Mouse (Mus musculus) Muller cell, postnatal 12 days (primary cell): ENCODE measurements around the gene Stip1.

Experiments used
- DNase-seq: peaks from one replicate; pipeline ENCODE4 v3.0.0-alpha.2; 2015; ENCODE audit errors: inconsistent ontology term

Stip1 gene

GRCm38 (mm10) chr19:6985300-6985699 is 54.5 kb downstream of the Stip1 start:
- DNase-seq = no peak

- peak; percentile 77 for DNase-seq
These were observed 56.1 kb downstream of the Stip1 start for GRCm38 (mm10) chr19:6983621-6984020.

DNA sequence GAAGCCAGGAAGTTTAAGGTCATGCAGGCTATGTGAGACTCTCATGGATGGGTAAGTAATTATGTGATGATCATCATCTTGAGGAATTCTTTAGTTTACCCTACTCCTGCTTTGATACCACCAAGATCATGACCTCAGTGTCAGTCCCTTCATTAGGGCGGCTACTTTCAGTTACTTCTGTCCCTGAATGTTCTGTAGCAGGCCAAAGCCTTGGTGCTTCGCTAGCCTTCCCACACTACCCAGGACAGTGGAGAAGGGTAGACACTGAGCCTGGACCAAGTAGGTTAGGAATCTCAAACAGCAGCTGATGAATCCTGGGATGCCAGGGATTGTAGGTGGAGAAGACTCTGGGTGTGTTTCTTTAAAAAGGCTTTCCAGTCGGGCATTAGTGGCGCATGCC is 58.3 kb downstream of the Stip1 start:
- DNase-seq = no peak

DNA sequence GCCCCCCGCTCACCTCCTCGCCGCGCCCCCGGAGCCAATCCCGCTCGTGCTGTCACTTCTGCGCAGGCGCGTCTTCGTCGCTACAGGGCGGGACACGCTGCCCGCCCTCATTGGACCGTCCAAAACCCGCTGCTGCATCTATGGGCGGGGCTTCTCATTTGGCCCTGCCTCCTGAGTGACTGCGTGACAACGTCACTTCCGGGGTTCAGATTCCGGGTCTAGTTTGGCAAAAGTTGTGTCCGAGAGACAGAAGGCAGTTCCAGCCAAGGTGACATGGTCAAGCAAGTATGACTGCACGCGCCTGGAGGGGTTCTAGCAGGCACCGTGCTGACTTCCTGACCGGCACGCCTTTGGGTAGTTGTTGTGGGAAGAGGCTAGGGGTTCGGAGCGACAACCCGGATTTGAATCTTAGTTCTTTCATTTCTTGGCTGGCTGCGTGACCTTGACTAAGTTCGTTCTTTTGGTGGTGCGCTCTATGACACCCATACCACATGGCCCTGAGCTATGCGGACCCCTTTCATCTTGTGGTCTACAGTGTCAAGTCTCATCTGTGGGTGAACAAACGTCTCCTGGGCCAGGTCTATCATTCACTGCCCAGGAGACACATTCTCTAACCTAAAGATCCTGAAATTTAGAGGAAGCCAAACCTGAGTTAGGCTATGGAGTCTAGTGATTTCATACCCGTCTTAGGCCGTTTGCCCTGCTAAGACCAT is 59.2 kb downstream of the Stip1 start, which contains the start of gene Fkbp2:
Gene Fkbp2 (minus strand): TSS at position 121 of the 713 bp plus-strand sequence.
- DNase-seq = peak; percentile 98

DNA sequence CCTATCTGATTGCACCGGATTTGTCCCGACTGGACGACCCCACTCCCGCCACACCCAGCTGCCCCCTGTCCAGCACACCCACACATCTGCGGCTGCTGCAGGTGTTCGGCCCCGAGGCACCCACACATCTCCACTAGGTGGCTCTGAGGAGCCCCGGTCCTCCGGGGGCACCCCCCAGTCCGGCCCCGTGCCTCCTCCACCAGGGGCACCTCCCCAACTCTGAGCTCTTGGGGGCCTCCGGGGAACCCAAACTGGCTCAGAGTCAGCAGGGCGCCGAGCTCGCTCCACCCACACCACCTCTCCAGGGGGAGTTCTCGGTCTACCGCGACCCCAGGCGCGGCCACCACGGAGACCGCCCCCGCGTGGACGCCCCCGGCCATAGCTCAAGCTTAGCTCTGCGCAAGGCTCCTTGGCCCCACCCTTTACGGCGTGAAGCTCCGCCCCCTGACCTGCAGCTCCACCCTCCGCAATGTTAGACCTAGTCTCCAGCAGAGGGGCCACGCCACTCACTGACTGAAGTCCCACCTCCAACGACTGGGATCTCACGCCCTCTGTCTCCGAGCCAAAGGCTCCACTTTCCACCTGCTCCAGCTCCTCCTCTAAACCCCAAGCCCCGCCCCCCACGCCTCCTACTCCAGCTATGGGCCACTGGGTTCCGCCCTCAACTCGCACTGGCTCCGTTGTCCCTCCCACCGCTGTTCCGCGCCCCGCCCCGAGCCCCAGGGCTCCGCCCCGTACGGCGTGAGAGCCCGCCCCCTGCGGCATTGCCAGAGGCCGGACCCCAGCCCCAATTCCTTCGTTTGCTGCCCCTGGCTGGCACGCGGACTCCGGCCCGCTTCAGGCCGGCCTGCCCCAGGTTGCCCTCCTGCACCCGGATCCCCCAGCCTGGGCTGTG is 60.0 kb downstream of the Stip1 start:
- peak; percentile 100 for DNase-seq

DNA sequence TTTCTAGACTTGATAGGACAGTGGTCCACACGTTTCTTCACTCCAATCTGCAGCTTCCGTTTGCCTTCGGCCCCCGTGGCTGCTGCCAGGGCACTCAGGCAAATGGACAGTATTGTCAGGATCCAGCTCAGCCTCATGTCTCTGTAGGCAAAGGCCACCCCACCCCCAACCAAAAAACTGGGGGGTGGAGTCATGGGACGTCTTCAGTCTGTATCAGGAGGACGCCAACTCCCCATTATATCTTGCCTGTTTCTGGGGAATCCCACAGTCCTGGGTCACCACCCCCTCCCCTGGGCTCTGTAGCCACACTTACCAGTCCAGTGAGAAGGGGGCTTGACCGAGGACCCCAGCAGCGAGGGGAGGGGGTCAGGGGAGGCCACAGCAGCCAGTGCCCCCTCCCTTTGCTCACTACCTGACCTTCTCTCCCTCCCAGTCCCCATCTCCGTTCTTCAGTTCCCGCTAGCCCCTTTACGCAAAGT is 60.7 kb downstream of the Stip1 start:
- DNase-seq = peak; percentile 59

DNA sequence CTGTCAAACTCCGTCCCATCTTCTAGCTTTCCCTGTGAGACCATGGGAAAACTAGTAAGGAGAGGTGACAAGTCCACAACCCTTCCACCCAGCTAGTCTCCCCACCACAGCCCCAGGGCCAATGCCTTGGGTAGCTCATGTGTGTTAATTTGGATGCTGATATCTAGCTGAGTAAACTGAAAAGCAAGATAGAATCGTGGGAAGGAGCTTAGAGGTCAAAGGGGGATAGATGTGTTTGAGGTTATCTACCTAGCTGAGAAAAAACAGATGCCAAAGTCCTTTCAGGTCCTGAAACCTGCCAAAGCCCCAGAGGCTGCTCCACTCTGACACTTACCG is 61.2 kb downstream of the Stip1 start:
- DNase-seq = no peak

DNA sequence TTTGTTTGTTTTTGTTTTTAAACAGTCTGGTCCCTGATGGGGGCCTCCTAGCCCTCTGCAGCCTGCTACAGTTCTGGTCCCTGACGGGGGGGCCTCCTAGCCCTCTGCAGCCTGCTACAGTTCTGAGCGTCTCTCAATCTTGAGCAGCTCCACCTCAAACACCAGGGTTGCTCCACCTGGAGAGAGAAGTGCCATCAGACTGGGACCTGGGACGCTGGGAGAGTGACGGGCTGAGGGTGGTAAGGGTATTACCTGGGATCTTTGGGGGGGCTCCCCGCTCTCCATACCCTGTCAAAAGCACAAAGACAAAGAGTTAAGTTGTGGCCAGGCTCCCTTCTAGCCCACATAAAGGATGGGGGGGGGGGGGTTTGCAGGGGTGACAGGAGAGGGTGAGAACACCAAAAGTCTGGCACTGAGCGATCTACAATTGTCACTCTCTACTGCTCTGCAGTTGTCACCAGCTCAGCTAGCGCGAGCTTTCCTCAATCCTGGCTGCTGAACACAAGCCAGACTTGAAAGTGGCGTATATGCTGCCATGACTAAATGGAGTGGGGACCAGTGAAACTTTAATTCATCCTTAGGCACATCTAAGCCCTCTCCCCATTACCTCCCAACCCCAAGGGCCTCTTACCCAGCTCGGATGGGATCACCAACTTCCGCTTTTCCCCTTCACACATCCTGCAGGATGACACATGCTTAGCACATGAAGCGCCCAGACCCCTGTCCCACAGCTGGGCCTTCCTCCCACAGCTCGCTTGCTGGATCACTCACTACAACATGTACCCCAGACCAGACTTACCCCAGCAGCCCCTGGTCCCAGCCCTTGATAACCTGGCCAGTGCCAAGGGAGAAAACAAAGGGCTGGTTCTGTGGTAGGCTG is 61.8 kb downstream of the Stip1 start:
- DNase-seq = no peak

DNA sequence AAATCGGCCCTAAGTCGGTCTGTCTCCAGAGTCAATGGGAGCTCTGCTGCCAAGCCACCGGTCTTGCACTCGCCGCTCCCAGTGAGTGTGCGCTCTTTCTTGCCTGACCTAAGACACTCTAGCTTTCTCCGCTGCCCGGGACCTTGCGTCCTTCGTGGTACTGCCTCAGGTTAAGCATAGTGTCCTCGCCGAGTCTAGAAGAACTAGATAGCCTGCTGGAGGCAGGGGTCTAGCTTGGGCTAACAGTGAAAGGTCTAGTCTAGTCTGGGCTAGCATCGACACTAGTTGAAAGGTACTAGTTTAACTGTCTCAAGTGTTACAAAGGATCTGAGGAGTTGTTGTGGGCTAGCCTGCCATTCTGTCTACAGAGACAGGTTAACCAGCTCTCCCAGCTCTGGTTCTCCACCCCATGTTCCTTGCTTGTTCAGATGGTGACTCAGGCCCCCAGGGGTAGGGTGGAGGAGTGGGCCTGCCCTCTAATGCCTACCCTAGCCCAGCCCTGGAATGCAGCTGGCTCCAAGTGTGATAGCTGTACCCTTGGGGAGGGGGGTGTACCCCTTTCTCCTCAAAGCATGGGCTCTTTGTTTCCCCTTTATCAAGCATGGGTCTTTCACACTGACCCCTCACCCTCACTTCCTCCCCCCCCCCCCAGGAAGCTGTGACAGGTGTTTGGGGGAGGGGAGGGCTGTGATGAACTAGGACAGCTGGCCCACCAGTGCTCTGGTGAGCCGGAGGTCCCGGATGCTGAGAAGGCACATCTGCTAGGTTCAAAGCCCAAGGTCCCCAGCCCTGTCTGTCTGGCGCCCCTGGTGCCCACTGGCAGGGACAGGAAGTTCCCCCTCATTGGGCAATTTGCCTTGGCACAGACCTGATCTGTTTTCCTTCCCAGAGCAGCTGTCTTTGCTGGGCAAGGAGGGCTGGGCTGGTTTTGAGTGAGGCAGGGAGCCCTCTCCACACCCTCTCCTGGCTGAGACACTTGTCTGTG is 63.9 kb downstream of the Stip1 start, which contains the start of gene Plcb3:
Gene Plcb3 (minus strand): TSS at position 934 of the 985 bp plus-strand sequence.
- DNase-seq = peak; percentile 77

DNA sequence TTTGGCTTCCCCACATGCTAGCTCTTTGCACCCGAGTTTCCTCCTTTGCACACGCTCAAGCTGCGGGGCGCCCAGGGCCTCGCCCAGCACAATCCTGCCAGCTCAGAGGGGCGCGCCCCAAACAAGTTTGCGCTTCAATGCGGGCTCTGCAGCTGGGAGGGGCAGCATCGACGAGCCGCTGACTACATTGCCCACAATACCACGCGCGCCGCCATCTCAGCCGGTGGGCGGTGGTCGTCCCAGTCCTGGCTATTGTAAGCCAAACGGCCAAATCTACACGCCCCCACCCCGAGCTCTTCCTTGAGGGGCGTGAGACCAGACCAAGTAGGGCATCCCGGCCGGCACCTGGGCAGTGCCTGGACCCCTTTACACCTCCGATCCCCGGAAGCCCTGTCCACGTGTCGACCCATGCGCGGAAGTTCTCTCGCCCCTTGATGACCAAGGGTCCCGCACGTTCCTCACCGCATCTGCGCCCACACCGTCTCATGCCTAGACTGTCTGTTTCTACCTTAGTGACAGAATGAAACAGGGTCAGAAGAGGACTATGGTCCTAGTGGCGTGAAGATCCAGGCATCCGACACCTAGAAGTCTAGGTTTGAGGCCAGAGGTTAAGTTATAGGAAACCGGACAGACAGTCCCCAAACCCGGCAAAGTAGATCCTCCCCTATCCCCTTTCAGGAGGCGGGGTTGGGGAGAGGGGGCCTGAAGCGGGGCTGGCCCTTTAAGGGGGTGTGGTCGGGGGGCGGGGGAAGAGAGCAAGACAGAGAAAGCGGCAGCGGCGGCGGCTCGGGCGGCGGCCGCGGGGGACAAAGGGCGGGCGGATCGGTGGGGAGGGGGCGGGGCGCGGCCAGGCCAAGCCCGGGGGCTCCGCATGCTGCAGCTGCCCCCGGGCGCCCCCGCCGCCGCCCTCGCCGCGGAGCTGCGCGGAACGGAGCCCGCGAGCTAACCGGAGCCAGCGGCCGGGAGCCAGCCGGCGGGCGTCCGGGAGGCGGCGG is 65.3 kb downstream of the Stip1 start, which contains the start of gene Ppp1r14b:
Gene Ppp1r14b (plus strand): TSS at position 758 of the 995 bp plus-strand sequence.
- peak; percentile 96 for DNase-seq

GRCm38 (mm10) chr19:6973581-6974190 is 66.1 kb downstream of the Stip1 start:
- no peak for DNase-seq

GRCm38 (mm10) chr19:6972247-6972917 is 67.4 kb downstream of the Stip1 start:
- no peak for DNase-seq

DNA sequence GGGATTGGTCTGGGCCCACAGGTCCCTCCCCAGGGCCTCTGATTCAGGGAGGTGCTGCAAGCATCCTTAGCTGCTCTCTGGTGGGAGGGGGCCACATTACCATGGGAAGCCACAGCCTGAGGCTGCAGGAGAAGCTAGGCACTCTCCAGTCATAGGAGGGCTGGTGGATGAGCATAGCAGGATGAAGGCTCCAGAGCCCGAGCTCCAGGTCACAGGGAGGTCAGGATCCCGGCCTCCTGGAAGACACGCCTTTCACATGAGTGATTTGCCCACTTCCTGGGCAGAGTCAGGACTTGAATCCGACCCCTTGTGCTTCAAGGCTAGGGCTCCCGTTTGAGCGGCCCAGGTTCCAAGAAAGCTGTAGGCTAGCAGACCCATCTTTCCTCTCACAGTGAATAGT is 68.1 kb downstream of the Stip1 start:
- no peak for DNase-seq
